35 mouse cellular contexts compared by ENCODE assay signal in genomic region chr11:80178316-80178715, GRCm38 (mm10). TPM values are rescaled to one million over a fixed set of nuclear protein-coding genes. Genes with fewer than 3 reads are reported as not detected.
DNase-seq lines count a peak whose midpoint lies in the region; ATAC-seq and TF ChIP-seq lines count a peak whose summit lies in the region.
"Had no signal": no experiment of that assay in that cellular context is flagged by ENCODE, and none has a peak within 500 bp of the region (broad histone marks: within the 10 kb centered on the region; RNA-seq: fewer than 3 reads in every experiment).

No protein-coding gene starts in this region.

- H3K27me3 ChIP-seq in heart, adult 2 months (ENCODE audit: control insufficient read depth, insufficient read depth, low read length): no peaks in the 10 kb centered on the region
- no peaks in the 10 kb centered on the region for H3K27me3 ChIP-seq in liver, adult 2 months (ENCODE audit: control insufficient read depth, insufficient read depth, low read length)
- no peaks in the 10 kb centered on the region for H3K27me3 ChIP-seq in liver, embryonic 12.5 days (replicated peaks)
- H3K27me3 ChIP-seq: embryonic facial prominence, embryonic 15.5 days; forebrain, embryonic 13.5 days; heart, embryonic 15.5 days; hindbrain, embryonic 13.5 days; midbrain, embryonic 15.5 days; neural tube, embryonic 15.5 days had no signal

- H3K9me3 ChIP-seq in liver, embryonic 12.5 days (replicated peaks): no peaks in the 10 kb centered on the region
- H3K9me3 ChIP-seq: embryonic facial prominence, embryonic 10.5 days; embryonic facial prominence, embryonic 15.5 days; forebrain, embryonic 13.5 days; G1E; heart, embryonic 10.5 days; heart, embryonic 15.5 days; hindbrain, embryonic 13.5 days; midbrain, embryonic 10.5 days; midbrain, embryonic 15.5 days; neural tube, embryonic 15.5 days had no signal

- no peak for TF ChIP-seq POLR2A in heart, adult 2 months (IDR thresholded peaks at IDR 0.05; ENCODE audit: insufficient read depth, low read depth, low read length)
- TF ChIP-seq POLR2A in liver, adult 2 months (IDR thresholded peaks at IDR 0.05; ENCODE audit: extremely low read depth, insufficient read depth, low read length): no peak

- peak overlapping the region; percentile 61 for H3K27ac ChIP-seq in heart, adult 2 months
- H3K27ac ChIP-seq in liver, adult 2 months (replicated peaks; ENCODE audit: insufficient read depth, low read depth, low read length): peak overlapping the region; percentile 70
- H3K27ac ChIP-seq in liver, embryonic 12.5 days: no peak overlapping the region
- peak overlapping the region; percentile 98 for H3K27ac ChIP-seq in macrophage
- H3K27ac ChIP-seq: embryonic facial prominence, embryonic 10.5 days; embryonic facial prominence, embryonic 15.5 days; forebrain, embryonic 13.5 days; hindbrain, embryonic 13.5 days; liver, embryonic 14.5 days; midbrain, embryonic 10.5 days; midbrain, embryonic 15.5 days; neural tube, embryonic 15.5 days; stomach, postnatal 0 days had no signal

- H3K4me1 ChIP-seq in heart, adult 2 months (ENCODE audit: control insufficient read depth, insufficient read depth, low read length): no peaks in the 10 kb centered on the region; the same call in none of the 2 replicates
- peaks cover 10% of the 10 kb centered on the region for H3K4me1 ChIP-seq in liver, adult 2 months (ENCODE audit: control insufficient read depth, insufficient read depth, low read length)
- H3K4me1 ChIP-seq in liver, embryonic 12.5 days: peaks cover 4% of the 10 kb centered on the region; the same call in 1 of the 2 replicates
- H3K4me1 ChIP-seq: embryonic facial prominence, embryonic 15.5 days; forebrain, embryonic 13.5 days; hindbrain, embryonic 13.5 days; midbrain, embryonic 10.5 days; midbrain, embryonic 15.5 days; neural tube, embryonic 15.5 days had no signal

- no peak for DNase-seq in heart, adult 2 months
- DNase-seq in heart, postnatal 4 days: no peak
- DNase-seq in liver, adult 2 months (ENCODE audit: extremely low read depth, low read depth, low spot score): no peak
- DNase-seq in ZHBTc4 (ENCODE audit: low read depth, low spot score): peak; percentile 33
- DNase-seq in cerebellum, adult 9-11 months: no peak
- DNase-seq: adrenal gland, postnatal 25 days; cerebellum, adult 2 months; gastrocnemius, postnatal 36 days; kidney, adult 9 months; kidney, postnatal 10 days; left cerebral cortex, postnatal 4 days; lung, embryonic 14.5 days; lung, postnatal 14 days; retina, postnatal 1 day; right cerebral cortex, postnatal 25 days; spleen, adult 18-20 months; thymus, adult 18-20 months; thymus, postnatal 25 days had no signal

- no peak overlapping the region for H3K4me3 ChIP-seq in heart, adult 2 months
- no peak overlapping the region for H3K4me3 ChIP-seq in liver, adult 2 months (ENCODE audit: insufficient read depth, low read depth, low read length)
- H3K4me3 ChIP-seq in liver, embryonic 12.5 days: no peak overlapping the region
- H3K4me3 ChIP-seq in macrophage (ENCODE audit: inconsistent target): no peak overlapping the region
- H3K4me3 ChIP-seq: embryonic facial prominence, embryonic 10.5 days; embryonic facial prominence, embryonic 15.5 days; forebrain, embryonic 13.5 days; heart, embryonic 10.5 days; heart, embryonic 15.5 days; hindbrain, embryonic 13.5 days; midbrain, embryonic 10.5 days; midbrain, embryonic 15.5 days; neural tube, embryonic 15.5 days had no signal

- no peaks in the 10 kb centered on the region for H3K36me3 ChIP-seq in heart, adult 2 months (ENCODE audit: control insufficient read depth, insufficient read depth, low read length)
- peaks cover 34% of the 10 kb centered on the region for H3K36me3 ChIP-seq in liver, adult 2 months (ENCODE audit: control insufficient read depth, insufficient read depth, low read length)
- H3K36me3 ChIP-seq in liver, embryonic 12.5 days: no peaks in the 10 kb centered on the region
- peaks cover 40% of the 10 kb centered on the region for H3K36me3 ChIP-seq in macrophage (ENCODE audit: inconsistent target)
- H3K36me3 ChIP-seq: embryonic facial prominence, embryonic 10.5 days; embryonic facial prominence, embryonic 15.5 days; G1E; heart, embryonic 10.5 days; heart, embryonic 15.5 days; hindbrain, embryonic 13.5 days; midbrain, embryonic 10.5 days; midbrain, embryonic 15.5 days; neural tube, embryonic 15.5 days had no signal

- 73% methylated on average over 8 of the region's 8 CpGs for WGBS in heart, adult 2 months
- 91% methylated on average over 8 of the region's 8 CpGs for WGBS in liver, adult 2 months
- WGBS in liver, embryonic 12.5 days (ENCODE audit: insufficient replicate concordance): 71% methylated on average over 8 of the region's 8 CpGs
- 92% methylated on average over 8 of the region's 8 CpGs for WGBS in macrophage (ENCODE audit: missing documents)

- no peak overlapping the region for H3K4me2 ChIP-seq in liver, embryonic 12.5 days
- H3K4me2 ChIP-seq: embryonic facial prominence, embryonic 15.5 days; forebrain, embryonic 13.5 days; heart, embryonic 15.5 days; hindbrain, embryonic 13.5 days; lung, embryonic 14.5 days; midbrain, embryonic 15.5 days; neural tube, embryonic 15.5 days had no signal

- H3K9ac ChIP-seq in heart, adult 2 months (ENCODE audit: low read depth, low read length): no peak overlapping the region
- no peak overlapping the region for H3K9ac ChIP-seq in liver, adult 2 months (ENCODE audit: low read depth, low read length)
- no peak overlapping the region for H3K9ac ChIP-seq in liver, embryonic 12.5 days
- H3K9ac ChIP-seq: embryonic facial prominence, embryonic 15.5 days; forebrain, embryonic 13.5 days; heart, embryonic 15.5 days; hindbrain, embryonic 13.5 days; liver, embryonic 14.5 days; lung, embryonic 14.5 days; midbrain, embryonic 15.5 days; neural tube, embryonic 15.5 days had no signal

- no peak for TF ChIP-seq EP300 in heart, adult 2 months (IDR thresholded peaks at IDR 0.05; ENCODE audit: insufficient read depth, low read depth, low read length)

- no peaks in the 10 kb centered on the region for H3K79me2 ChIP-seq in heart, adult 2 months (replicated peaks; ENCODE audit: control insufficient read depth, insufficient read depth, low read length)
- H3K79me2 ChIP-seq in liver, adult 2 months (ENCODE audit: control insufficient read depth, insufficient read depth, low read length): no peaks in the 10 kb centered on the region
- H3K79me2 ChIP-seq in macrophage (ENCODE audit: inconsistent target): peaks cover 9% of the 10 kb centered on the region; the same call in 1 of the 2 replicates

- intact Hi-C loops in heart, adult 2 months (cut with DNase I): no loop called here

- TF ChIP-seq CTCF in heart, adult 2 months (IDR thresholded peaks at IDR 0.05): no peak
- no peak for TF ChIP-seq CTCF in liver, adult 2 months (IDR thresholded peaks at IDR 0.05; ENCODE audit: low read depth, low read length)

- no peak for ATAC-seq in liver, embryonic 12.5 days
- no peak for ATAC-seq in erythroblast, adult 5-6 weeks (replicated peaks; ENCODE audit: low FRiP score, poor library complexity, severe bottlenecking)
- ATAC-seq: forebrain, embryonic 13.5 days; intestine, embryonic 16.5 days; midbrain, embryonic 15.5 days had no signal

RNA-seq across cellular contexts. Expression of gene Rnf135, which starts 5.3 kb away (rescaled TPM):
- 1 to 10 TPM; 4.4 to 4.6 TPM for total RNA-seq in heart, adult 2 months (2021)
- polyA plus RNA-seq in heart, adult 2 months (2012; rRNA removed): 5.4 and 6.3 TPM in 2 replicates
- total RNA-seq in heart, postnatal 4 days (2021): 1 to 10 TPM; 5.2 to 8.5 TPM
- 6.1 and 6.6 TPM in 2 replicates for total RNA-seq in liver, adult 2 months (2014; rRNA removed)
- 9.4 and 11.0 TPM in 2 replicates for polyA plus RNA-seq in liver, adult 2 months (2012; rRNA removed)
- polyA plus RNA-seq in liver, embryonic 12.5 days (2016; fragmentation: Nextera tagmentation; extraction: Ambion mirVana): 4.2 and 5.0 TPM in 2 replicates
- 10 to 100 TPM; 17.2 to 69.8 (median 48.8) TPM for total RNA-seq in macrophage (2018; cell fraction: chromatin; rRNA removed)
- 10 to 100 TPM; 15.5 to 57.5 (median 30.7) TPM for total RNA-seq in macrophage (2018; cell fraction: cytosol; rRNA removed)
- 10 to 100 TPM; 23.7 to 88.1 (median 50.5) TPM for total RNA-seq in macrophage (2018; cell fraction: nucleus; rRNA removed)
- polyA plus RNA-seq in macrophage (2018): 8.8 to 30.5 TPM (median 15.2 TPM) in 3 replicates
- not detected in 2 replicates for total RNA-seq in erythroblast, adult 5-6 weeks (2015; ENCODE audit: low replicate concordance)
- total RNA-seq in erythroblast, adult 5-6 weeks (2017; ENCODE audit: low replicate concordance): 0.42 and 0.60 TPM in 2 replicates

RNA-seq across cellular contexts. Expression of gene Adap2, which starts 24.4 kb away (rescaled TPM):
- total RNA-seq in heart, adult 2 months (2021): 10 to 100 TPM; 10.5 to 11.0 TPM
- 5.5 and 8.1 TPM in 2 replicates for polyA plus RNA-seq in heart, adult 2 months (2012; rRNA removed)
- total RNA-seq in heart, postnatal 4 days (2021): 1 to 10 TPM; 3.6 to 4.3 TPM
- 32.1 and 33.4 TPM in 2 replicates for total RNA-seq in liver, adult 2 months (2014; rRNA removed)
- 23.6 and 27.3 TPM in 2 replicates for polyA plus RNA-seq in liver, adult 2 months (2012; rRNA removed)
- polyA plus RNA-seq in liver, embryonic 12.5 days (2016; fragmentation: Nextera tagmentation; extraction: Ambion mirVana): 2.7 and 2.8 TPM in 2 replicates
- 100 to 1,000 TPM; 119 to 715 (median 357) TPM for total RNA-seq in macrophage (2018; cell fraction: chromatin; rRNA removed)
- 100 to 1,000 TPM in 19 of 26 experiments, 10 to 100 TPM in 7; 65.8 to 202 (median 108) TPM for total RNA-seq in macrophage (2018; cell fraction: cytosol; rRNA removed)
- 100 to 1,000 TPM in 24 of 26 experiments, 10 to 100 TPM in 2; 94.4 to 583 (median 247) TPM for total RNA-seq in macrophage (2018; cell fraction: nucleus; rRNA removed)
- polyA plus RNA-seq in macrophage (2018): 54.5 to 101 TPM (median 85.2 TPM) in 3 replicates
- total RNA-seq in erythroblast, adult 5-6 weeks (2015; ENCODE audit: low replicate concordance): 1.7 and 5.0 TPM in 2 replicates
- 1.0 and 2.5 TPM in 2 replicates for total RNA-seq in erythroblast, adult 5-6 weeks (2017; ENCODE audit: low replicate concordance)
- total RNA-seq: common myeloid progenitor, adult 5-6 weeks; G1E had no signal
- polyA plus RNA-seq: G1E had no signal

RNA-seq across cellular contexts. Expression of gene Rhot1, which starts 30.5 kb away (rescaled TPM):
- 10 to 100 TPM; 57.2 to 60.7 TPM for total RNA-seq in heart, adult 2 months (2021)
- polyA plus RNA-seq in heart, adult 2 months (2012; rRNA removed): 38.7 and 69.5 TPM in 2 replicates
- total RNA-seq in heart, postnatal 4 days (2021): 10 to 100 TPM; 62.6 to 63.8 TPM
- 32.1 and 37.1 TPM in 2 replicates for total RNA-seq in liver, adult 2 months (2014; rRNA removed)
- polyA plus RNA-seq in liver, adult 2 months (2012; rRNA removed): 8.4 and 8.9 TPM in 2 replicates
- polyA plus RNA-seq in liver, embryonic 12.5 days (2016; fragmentation: Nextera tagmentation; extraction: Ambion mirVana): 36.7 and 36.9 TPM in 2 replicates
- total RNA-seq in macrophage (2018; cell fraction: chromatin; rRNA removed): 100 to 1,000 TPM in 11 of 26 experiments, 10 to 100 TPM in 15; 39.2 to 147 (median 95.7) TPM
- 10 to 100 TPM; 27.7 to 40.3 (median 34.9) TPM for total RNA-seq in macrophage (2018; cell fraction: cytosol; rRNA removed)
- total RNA-seq in macrophage (2018; cell fraction: nucleus; rRNA removed): 100 to 1,000 TPM in 3 of 26 experiments, 10 to 100 TPM in 23; 28.3 to 114 (median 51.9) TPM
- polyA plus RNA-seq in macrophage (2018): 29.4 to 36.6 TPM (median 30.4 TPM) in 3 replicates
- total RNA-seq in erythroblast, adult 5-6 weeks (2015; ENCODE audit: low replicate concordance): 10.2 and 11.9 TPM in 2 replicates
- total RNA-seq in erythroblast, adult 5-6 weeks (2017; ENCODE audit: low replicate concordance): 9.8 and 10.3 TPM in 2 replicates

RNA-seq across cellular contexts. Expression of gene Tefm, which starts 36.3 kb away (rescaled TPM):
- total RNA-seq in heart, adult 2 months (2021): 10 to 100 TPM; 24.4 to 28.7 TPM
- polyA plus RNA-seq in heart, adult 2 months (2012; rRNA removed): 14.7 and 21.3 TPM in 2 replicates
- 10 to 100 TPM; 19.1 to 19.5 TPM for total RNA-seq in heart, postnatal 4 days (2021)
- total RNA-seq in liver, adult 2 months (2014; rRNA removed): 20.5 and 21.6 TPM in 2 replicates
- polyA plus RNA-seq in liver, adult 2 months (2012; rRNA removed): 5.0 and 5.3 TPM in 2 replicates
- 18.2 and 22.4 TPM in 2 replicates for polyA plus RNA-seq in liver, embryonic 12.5 days (2016; fragmentation: Nextera tagmentation; extraction: Ambion mirVana)
- 10 to 100 TPM in 5 of 26 experiments, 1 to 10 TPM in 21; 1.0 to 12.9 (median 5.6) TPM for total RNA-seq in macrophage (2018; cell fraction: chromatin; rRNA removed)
- 10 to 100 TPM in 18 of 26 experiments, 1 to 10 TPM in 8; 4.6 to 15.5 (median 10.5) TPM for total RNA-seq in macrophage (2018; cell fraction: cytosol; rRNA removed)
- total RNA-seq in macrophage (2018; cell fraction: nucleus; rRNA removed): 10 to 100 TPM in 10 of 26 experiments, 1 to 10 TPM in 16; 1.6 to 17.8 (median 8.9) TPM
- polyA plus RNA-seq in macrophage (2018): 7.9 to 16.0 TPM (median 9.1 TPM) in 3 replicates
- total RNA-seq in erythroblast, adult 5-6 weeks (2015; ENCODE audit: low replicate concordance): 4.0 and 6.3 TPM in 2 replicates
- total RNA-seq in erythroblast, adult 5-6 weeks (2017; ENCODE audit: low replicate concordance): 0.77 and 1.3 TPM in 2 replicates
